Comparison of ENCODE assay signal across 7 mouse cellular contexts in genomic region chr3:87944838-87945600, GRCm38 (mm10). TPM values are rescaled to one million over a fixed set of nuclear protein-coding genes. Genes with fewer than 3 reads are reported as not detected.
DNase-seq lines count a peak whose midpoint lies in the region; ATAC-seq and TF ChIP-seq lines count a peak whose summit lies in the region.

No protein-coding gene starts in this region.

- H3K27me3 ChIP-seq in forebrain, embryonic 16.5 days (replicated peaks; ENCODE audit: control insufficient read depth, insufficient read depth, low read length), result no peaks in the 10 kb centered on the region
- no peaks in the 10 kb centered on the region; the same call in 1 of the 2 replicates for H3K27me3 ChIP-seq in hindbrain, postnatal 0 days (ENCODE audit: insufficient read depth, low read length)
- H3K27me3 ChIP-seq in intestine, embryonic 15.5 days (replicated peaks), result peaks cover 28% of the 10 kb centered on the region

- H3K4me1 ChIP-seq in forebrain, embryonic 16.5 days (replicated peaks; ENCODE audit: control insufficient read depth, insufficient read depth, low read length), result peaks cover 35% of the 10 kb centered on the region
- H3K4me1 ChIP-seq in hindbrain, postnatal 0 days (ENCODE audit: insufficient read depth, low read length), result peaks cover 16% of the 10 kb centered on the region
- peaks cover 27% of the 10 kb centered on the region for H3K4me1 ChIP-seq in intestine, embryonic 15.5 days (replicated peaks)

- H3K27ac ChIP-seq in forebrain, embryonic 16.5 days (ENCODE audit: low read length), result no peak overlapping the region
- no peak overlapping the region for H3K27ac ChIP-seq in hindbrain, postnatal 0 days
- H3K27ac ChIP-seq in intestine, embryonic 15.5 days, result no peak overlapping the region

- 12% methylated on average over 4 of the region's 4 CpGs for WGBS in forebrain, embryonic 16.5 days
- 9% methylated on average over 4 of the region's 4 CpGs for WGBS in hindbrain, postnatal 0 days
- WGBS in intestine, embryonic 15.5 days, result 33% methylated on average over 4 of the region's 4 CpGs

- DNase-seq in urinary bladder, postnatal 14 days (ENCODE audit: low spot score), result peak; percentile 44
- DNase-seq in urinary bladder, postnatal 10 days (ENCODE audit: low spot score), result no peak
- peak; percentile 23 for DNase-seq in hindbrain, postnatal 0 days (ENCODE audit: low spot score)
- DNase-seq in layer of hippocampus, postnatal 10 days (ENCODE audit: low spot score in 2 of 2), result no peak

- no peak for TF ChIP-seq CTCF in hindbrain, postnatal 0 days (IDR thresholded peaks at IDR 0.05; ENCODE audit: low read depth)

- peaks cover 8% of the 10 kb centered on the region; the same call in 1 of the 2 replicates for H3K36me3 ChIP-seq in forebrain, embryonic 16.5 days (ENCODE audit: control insufficient read depth, insufficient read depth)
- H3K36me3 ChIP-seq in hindbrain, postnatal 0 days (ENCODE audit: insufficient read depth, low read length), result peaks cover 20% of the 10 kb centered on the region
- peaks cover 21% of the 10 kb centered on the region for H3K36me3 ChIP-seq in intestine, embryonic 15.5 days

- peak; percentile 41; the same call in 1 of the 2 replicates for ATAC-seq in forebrain, embryonic 16.5 days
- peak; percentile 31 for ATAC-seq in hindbrain, postnatal 0 days
- no peak for ATAC-seq in intestine, embryonic 15.5 days
- ATAC-seq in megakaryocyte, adult 5-6 weeks (ENCODE audit: poor library complexity, severe bottlenecking), result no peak

- no peak overlapping the region for H3K4me3 ChIP-seq in forebrain, embryonic 16.5 days (replicated peaks; ENCODE audit: low read length)
- H3K4me3 ChIP-seq in hindbrain, postnatal 0 days (ENCODE audit: low read length), result no peak overlapping the region
- H3K4me3 ChIP-seq in intestine, embryonic 15.5 days (replicated peaks), result no peak overlapping the region

- no peaks in the 10 kb centered on the region for H3K9me3 ChIP-seq in forebrain, embryonic 16.5 days (ENCODE audit: control insufficient read depth, low read length)
- H3K9me3 ChIP-seq in hindbrain, postnatal 0 days (ENCODE audit: low read length), result no peaks in the 10 kb centered on the region
- no peaks in the 10 kb centered on the region for H3K9me3 ChIP-seq in intestine, embryonic 15.5 days

- H3K9ac ChIP-seq in forebrain, embryonic 16.5 days (replicated peaks; ENCODE audit: low read depth, low read length), result no peak overlapping the region
- H3K9ac ChIP-seq in hindbrain, postnatal 0 days (replicated peaks; ENCODE audit: low read length), result no peak overlapping the region
- H3K9ac ChIP-seq in intestine, embryonic 15.5 days, result no peak overlapping the region

- no peak overlapping the region for H3K4me2 ChIP-seq in forebrain, embryonic 16.5 days (ENCODE audit: low read length)
- H3K4me2 ChIP-seq in hindbrain, postnatal 0 days (ENCODE audit: low read depth, low read length), result no peak overlapping the region
- no peak overlapping the region for H3K4me2 ChIP-seq in intestine, embryonic 15.5 days (replicated peaks)

RNA-seq across cellular contexts. Expression of gene Crabp2, which starts 3.4 kb away (rescaled TPM):
- polyA plus RNA-seq in forebrain, embryonic 16.5 days (2015; fragmentation: Nextera tagmentation; extraction: Ambion mirVana), result 18.9 and 19.4 TPM in 2 replicates
- total RNA-seq in hindbrain, postnatal 0 days (2014; rRNA removed), result 9.8 and 28.6 TPM in 2 replicates
- 44.5 and 46.3 TPM in 2 replicates for polyA plus RNA-seq in hindbrain, postnatal 0 days (2015; fragmentation: Nextera tagmentation; extraction: Ambion mirVana)
- total RNA-seq in layer of hippocampus, postnatal 10 days (2021), result 1 to 10 TPM; 2.0 to 6.4 TPM
- 7.0 and 8.2 TPM in 2 replicates for polyA plus RNA-seq in intestine, embryonic 15.5 days (2015; fragmentation: Nextera tagmentation; extraction: Ambion mirVana)
- total RNA-seq in megakaryocyte, adult 5-6 weeks (2015), result 1.3 TPM in 1 of 2 replicates, not detected in the other
- not detected in 2 replicates for total RNA-seq in megakaryocyte, adult 5-6 weeks (2017)

RNA-seq across cellular contexts. Expression of gene Rrnad1, which starts 14.5 kb away (rescaled TPM):
- polyA plus RNA-seq in forebrain, embryonic 16.5 days (2015; fragmentation: Nextera tagmentation; extraction: Ambion mirVana), result 18.4 and 23.5 TPM in 2 replicates
- 19.4 and 36.4 TPM in 2 replicates for total RNA-seq in hindbrain, postnatal 0 days (2014; rRNA removed)
- polyA plus RNA-seq in hindbrain, postnatal 0 days (2015; fragmentation: Nextera tagmentation; extraction: Ambion mirVana), result 18.1 and 19.3 TPM in 2 replicates
- 10 to 100 TPM; 18.1 to 26.4 TPM for total RNA-seq in layer of hippocampus, postnatal 10 days (2021)
- polyA plus RNA-seq in intestine, embryonic 15.5 days (2015; fragmentation: Nextera tagmentation; extraction: Ambion mirVana), result 15.8 and 16.3 TPM in 2 replicates
- total RNA-seq in megakaryocyte, adult 5-6 weeks (2015), result 7.2 and 7.8 TPM in 2 replicates
- total RNA-seq in megakaryocyte, adult 5-6 weeks (2017), result 8.7 and 10.2 TPM in 2 replicates

RNA-seq across cellular contexts. Expression of gene Isg20l2, which starts 14.9 kb away (rescaled TPM):
- polyA plus RNA-seq in forebrain, embryonic 16.5 days (2015; fragmentation: Nextera tagmentation; extraction: Ambion mirVana), result 43.5 and 49.4 TPM in 2 replicates
- 23.8 and 26.2 TPM in 2 replicates for total RNA-seq in hindbrain, postnatal 0 days (2014; rRNA removed)
- polyA plus RNA-seq in hindbrain, postnatal 0 days (2015; fragmentation: Nextera tagmentation; extraction: Ambion mirVana), result 19.1 and 20.1 TPM in 2 replicates
- 10 to 100 TPM; 17.1 to 19.0 TPM for total RNA-seq in layer of hippocampus, postnatal 10 days (2021)
- polyA plus RNA-seq in intestine, embryonic 15.5 days (2015; fragmentation: Nextera tagmentation; extraction: Ambion mirVana), result 46.7 and 49.9 TPM in 2 replicates
- 27.5 and 28.8 TPM in 2 replicates for total RNA-seq in megakaryocyte, adult 5-6 weeks (2015)
- 25.0 and 26.3 TPM in 2 replicates for total RNA-seq in megakaryocyte, adult 5-6 weeks (2017)

RNA-seq across cellular contexts. Expression of gene Mrpl24, which starts 25.7 kb away (rescaled TPM):
- polyA plus RNA-seq in forebrain, embryonic 16.5 days (2015; fragmentation: Nextera tagmentation; extraction: Ambion mirVana), result 63.4 and 64.3 TPM in 2 replicates
- 32.1 and 43.2 TPM in 2 replicates for total RNA-seq in hindbrain, postnatal 0 days (2014; rRNA removed)
- polyA plus RNA-seq in hindbrain, postnatal 0 days (2015; fragmentation: Nextera tagmentation; extraction: Ambion mirVana), result 44.6 and 50.3 TPM in 2 replicates
- 10 to 100 TPM; 49.4 to 55.6 TPM for total RNA-seq in layer of hippocampus, postnatal 10 days (2021)
- 74.2 and 79.2 TPM in 2 replicates for polyA plus RNA-seq in intestine, embryonic 15.5 days (2015; fragmentation: Nextera tagmentation; extraction: Ambion mirVana)
- 134 and 135 TPM in 2 replicates for total RNA-seq in megakaryocyte, adult 5-6 weeks (2015)
- 99.8 and 106 TPM in 2 replicates for total RNA-seq in megakaryocyte, adult 5-6 weeks (2017)

RNA-seq across cellular contexts. Expression of gene Nes, which starts 25.9 kb away (rescaled TPM):
- 35.7 and 41.6 TPM in 2 replicates for polyA plus RNA-seq in forebrain, embryonic 16.5 days (2015; fragmentation: Nextera tagmentation; extraction: Ambion mirVana)
- 37.2 and 40.0 TPM in 2 replicates for total RNA-seq in hindbrain, postnatal 0 days (2014; rRNA removed)
- polyA plus RNA-seq in hindbrain, postnatal 0 days (2015; fragmentation: Nextera tagmentation; extraction: Ambion mirVana), result 14.9 and 15.7 TPM in 2 replicates
- 10 to 100 TPM; 14.7 to 18.5 TPM for total RNA-seq in layer of hippocampus, postnatal 10 days (2021)
- polyA plus RNA-seq in intestine, embryonic 15.5 days (2015; fragmentation: Nextera tagmentation; extraction: Ambion mirVana), result 17.0 and 20.0 TPM in 2 replicates
- not detected in 2 replicates for total RNA-seq in megakaryocyte, adult 5-6 weeks (2015)
- total RNA-seq in megakaryocyte, adult 5-6 weeks (2017), result not detected in 2 replicates

Comparison
In these comparisons a context has a peak if more than half of its experiments do, and no peak if none do; other contexts are left out.
1. DNase-seq: peak in urinary bladder, postnatal 14 days (single experiment) and hindbrain, postnatal 0 days (single experiment); none in urinary bladder, postnatal 10 days (single experiment) and layer of hippocampus, postnatal 10 days (0 of 2).
2. ATAC-seq: peak in forebrain, embryonic 16.5 days (single experiment) and hindbrain, postnatal 0 days (single experiment); none in intestine, embryonic 15.5 days (single experiment) and megakaryocyte, adult 5-6 weeks (single experiment).